Mouse (Mus musculus) G1E (cell line): Measurements from ENCODE around the gene Cep70.
A peak's percentile ranks its signal among the peaks of the same experiment; 100 is the strongest.

ENCODE experiments used
- CTCF ChIP-seq: IDR thresholded peaks from 2 replicates; pipeline ENCODE4 v1.5.1; 2012; ENCODE audit warnings: low read depth, low read length, inconsistent platforms, mixed read lengths
- GATA1 ChIP-seq: IDR thresholded peaks from 2 replicates; pipeline ENCODE4 v1.6.1; 2012; ENCODE audit warnings: borderline replicate concordance, low read length, inconsistent platforms, mixed read lengths
- GATA2 ChIP-seq: IDR thresholded peaks from 2 replicates; pipeline ENCODE4 v1.6.1; 2012; ENCODE audit warnings: low read depth, low read length, inconsistent platforms, borderline replicate concordance
- POLR2AphosphoS5 ChIP-seq: IDR thresholded peaks from 2 replicates; pipeline ENCODE4 v1.6.1; 2012; ENCODE audit warnings: low read depth, low read length, inconsistent platforms; ENCODE audit not compliant: insufficient replicate concordance
- TAL1 ChIP-seq: conservative IDR thresholded peaks from 2 replicates; pipeline ENCODE4 v1.6.1; 2012; ENCODE audit warnings: low read depth, low read length, inconsistent platforms, mixed read lengths

- TF ChIP-seq CTCF = no peak
- no peak for TF ChIP-seq GATA1
- TF ChIP-seq POLR2AphosphoS5 = no peak
- TF ChIP-seq TAL1 = peak; percentile 44
- TF ChIP-seq GATA2 = no peak
Observed at GRCm38 (mm10) chr9:99221636-99222035, 21.5 kb upstream of the Cep70 start.
